Mouse (Mus musculus): ENCODE results near the gene Cplx1. TPM values are rescaled to one million over a fixed set of nuclear protein-coding genes. Genes with fewer than 3 reads are reported as not detected.
A peak's percentile ranks its signal among the peaks of the same experiment; 100 is the strongest.
"Not testable (repeated sequence)": the region's sequence is repeated elsewhere in the genome, so short reads cannot be mapped to it uniquely, and the experiment has no call there.

Gene Cplx1
- total RNA-seq, 1 experiment from 2014 or later = 0.27 TPM

- no peak for ATAC-seq (replicated peaks; ENCODE audit: low read depth, poor library complexity, severe bottlenecking)
These were observed 31.5 kb downstream of the Cplx1 start for GRCm38 (mm10) chr5:108518106-108518885.

GRCm38 (mm10) chr5:108516655-108517054 lies 33.2 kb downstream of the Cplx1 start:
- ATAC-seq (replicated peaks; ENCODE audit: low read depth, poor library complexity, severe bottlenecking) = no peak

GRCm38 (mm10) chr5:108515581-108516361 lies 34.1 kb downstream of the Cplx1 start:
- no peak for ATAC-seq (replicated peaks; ENCODE audit: low read depth, poor library complexity, severe bottlenecking)

GRCm38 (mm10) chr5:108502286-108502685 lies 47.5 kb downstream of the Cplx1 start:
- ATAC-seq (replicated peaks; ENCODE audit: low read depth, poor library complexity, severe bottlenecking) = no peak

- peak; percentile 84 for ATAC-seq (replicated peaks; ENCODE audit: low read depth, poor library complexity, severe bottlenecking)
These were observed 48.3 kb downstream of the Cplx1 start for GRCm38 (mm10) chr5:108501573-108501972.

GRCm38 (mm10) chr5:108486148-108486547 lies 63.7 kb downstream of the Cplx1 start:
- not testable (repeated sequence) for ATAC-seq (replicated peaks; ENCODE audit: low read depth, poor library complexity, severe bottlenecking)

GRCm38 (mm10) chr5:108485239-108485638 lies 64.6 kb downstream of the Cplx1 start:
- ATAC-seq (replicated peaks; ENCODE audit: low read depth, poor library complexity, severe bottlenecking) = peak; percentile 97

- ATAC-seq (replicated peaks; ENCODE audit: low read depth, poor library complexity, severe bottlenecking) = no peak
These were observed 66.8 kb downstream of the Cplx1 start for GRCm38 (mm10) chr5:108483006-108483405.

- no peak for ATAC-seq (replicated peaks; ENCODE audit: low read depth, poor library complexity, severe bottlenecking)
These were observed 73.8 kb downstream of the Cplx1 start for GRCm38 (mm10) chr5:108475977-108476376.

GRCm38 (mm10) chr5:108473737-108474136 lies 76.1 kb downstream of the Cplx1 start:
- no peak for ATAC-seq (replicated peaks; ENCODE audit: low read depth, poor library complexity, severe bottlenecking)

GRCm38 (mm10) chr5:108469617-108470016 lies 80.2 kb downstream of the Cplx1 start:
- ATAC-seq (replicated peaks; ENCODE audit: low read depth, poor library complexity, severe bottlenecking) = no peak

Other genes starting within 250 kb of the Cplx1 start
- 6.7 and 8.8 TPM in 2 replicates for gene Pigg, start 237.4 kb downstream of the Cplx1 start, total RNA-seq (2017)
- 0.14 TPM in 1 of 2 replicates, not detected in the other for gene Gm42517, start 182.1 kb downstream of the Cplx1 start, total RNA-seq (2017)
- not detected in 2 replicates for gene Pde6b, start 161.6 kb downstream of the Cplx1 start, total RNA-seq (2017)
- gene Atp5k, start 115.6 kb downstream of the Cplx1 start, total RNA-seq (2017) = 186 and 241 TPM in 2 replicates
- gene Mfsd7a, start 101.1 kb downstream of the Cplx1 start, total RNA-seq (2017) = 0.46 TPM in 1 of 2 replicates, not detected in the other
- 13.0 and 16.1 TPM in 2 replicates for gene Pcgf3, start 88.8 kb downstream of the Cplx1 start, total RNA-seq (2017)
- 102 and 105 TPM in 2 replicates for gene Gak, start 79.7 kb upstream of the Cplx1 start, total RNA-seq (2017)
- 17.2 and 19.9 TPM in 2 replicates for gene Tmem175, start 79.7 kb upstream of the Cplx1 start, total RNA-seq (2017)
- 6.6 and 12.9 TPM in 2 replicates for gene Idua, start 110.3 kb upstream of the Cplx1 start, total RNA-seq (2017)
- 6.2 and 12.8 TPM in 2 replicates for gene Dgkq, start 119.6 kb upstream of the Cplx1 start, total RNA-seq (2017)
- 3.9 and 5.1 TPM in 2 replicates for gene Slc26a1, start 125.5 kb upstream of the Cplx1 start, total RNA-seq (2017)
- gene Fgfrl1, start 142.4 kb upstream of the Cplx1 start, total RNA-seq (2017) = 1.6 and 3.7 TPM in 2 replicates
- gene Rnf212, start 225.0 kb upstream of the Cplx1 start, total RNA-seq (2017) = 0.78 TPM in 1 of 2 replicates, not detected in the other
- gene Tmed11, start 245.3 kb upstream of the Cplx1 start, total RNA-seq (2017) = not detected in 2 replicates

Measured in common myeloid progenitor, adult 5-6 weeks (primary cell).